Mouse (Mus musculus) limb, embryonic 12.5 days (tissue): ENCODE results near the gene Cacna1h. TPM values are rescaled to one million over a fixed set of nuclear protein-coding genes. Genes with fewer than 3 reads are reported as not detected.

Source experiments
- ATAC-seq: fragments of 200-750 bp; cut with Nextera tagmentation; 2 replicates; pipeline ENCODE4 v1.8.0; 2017; ENCODE audit warnings: low read depth, moderate TSS enrichment; ENCODE audit not compliant: insufficient number of reproducible peaks, insufficient read depth, low FRiP score, low TSS enrichment
- H3K27ac ChIP-seq: fragments of 300-500 bp; sonication (generic); 2 replicates; pipeline ENCODE4 v1.5.1; 2016; ENCODE audit warnings: mild to moderate bottlenecking, moderate library complexity
- H3K27me3 ChIP-seq: fragments of 300-500 bp; sonication (generic); 2 replicates; pipeline ENCODE4 v1.6.1; 2016; ENCODE audit warnings: mild to moderate bottlenecking, moderate library complexity
- H3K36me3 ChIP-seq: fragments of 300-500 bp; sonication (generic); 2 replicates; pipeline ENCODE4 v1.6.1; 2016; ENCODE audit warnings: mild to moderate bottlenecking, moderate library complexity
- H3K4me1 ChIP-seq: fragments of 300-500 bp; sonication (generic); replicated peaks from 2 replicates; pipeline ENCODE4 v1.6.1; 2016
- H3K4me2 ChIP-seq: fragments of 300-500 bp; sonication (generic); 2 replicates; pipeline ENCODE4 v1.6.1; 2016; ENCODE audit warnings: mild to moderate bottlenecking, moderate library complexity
- H3K4me3 ChIP-seq: fragments of 300-500 bp; sonication (generic); replicated peaks from 2 replicates; pipeline ENCODE4 v1.5.1; 2016; ENCODE audit warnings: mild to moderate bottlenecking
- H3K9ac ChIP-seq: fragments of 300-500 bp; sonication (generic); replicated peaks from 2 replicates; pipeline ENCODE4 v1.6.1; 2016; ENCODE audit warnings: mild to moderate bottlenecking, moderate library complexity
- H3K9me3 ChIP-seq: fragments of 300-500 bp; sonication (generic); 2 replicates; pipeline ENCODE4 v1.6.1; 2016; ENCODE audit warnings: mild to moderate bottlenecking, moderate library complexity
- WGBS: fragments of 180-500 bp; shearing (Covaris S2); methylation state at CpG from one replicate; pipeline ENCODE4 v1.1.7; 2016; 5-methylcytosine and 5-hydroxymethylcytosine counted together
- polyA plus RNA-seq: library from polyadenylated mRNA; unstranded; fragments of >200 nt; fragmentation: Nextera tagmentation; extraction: Ambion mirVana; gene quantifications from 2 replicates; pipeline ENCODE4 v1.2.1, GENCODE M21; 2016

Gene Cacna1h
- 10.1 and 11.6 TPM in 2 replicates for polyA plus RNA-seq

GRCm38 (mm10) chr17:25433617-25434606 lies at the start of gene Cacna1h:
Gene Cacna1h, minus strand, starts transcription at chr17:25433783.
- peak within 1 kb of the TSS; percentile 86 for H3K9ac ChIP-seq
- H3K9me3 ChIP-seq, result no peaks in the 10 kb centered on the region
- WGBS, result under 1% methylated on average over 90 of the region's 103 CpGs
- peaks cover 58% of the 10 kb centered on the region for H3K4me1 ChIP-seq
- H3K27me3 ChIP-seq, result peaks cover 36% of the 10 kb centered on the region
- H3K27ac ChIP-seq, result peak within 1 kb of the TSS; percentile 96
- peak; percentile 92 for ATAC-seq
- peak within 1 kb of the TSS; percentile 93 for H3K4me2 ChIP-seq
- peaks cover 9% of the 10 kb centered on the region; the same call in 1 of the 2 replicates for H3K36me3 ChIP-seq
- H3K4me3 ChIP-seq, result peak within 1 kb of the TSS; percentile 86

- ATAC-seq, result no peak
- peaks cover 56% of the 10 kb centered on the region for H3K27me3 ChIP-seq
- H3K27ac ChIP-seq, result no peak overlapping the region
- no peak overlapping the region for H3K4me2 ChIP-seq
- no peak overlapping the region for H3K4me3 ChIP-seq
- no peaks in the 10 kb centered on the region for H3K9me3 ChIP-seq
- peaks cover 4% of the 10 kb centered on the region; the same call in 1 of the 2 replicates for H3K4me1 ChIP-seq
- WGBS, result 81% methylated on average over 6 of the region's 6 CpGs
- H3K36me3 ChIP-seq, result no peaks in the 10 kb centered on the region
- H3K9ac ChIP-seq, result no peak overlapping the region
Measured at GRCm38 (mm10) chr17:25482092-25482491, 48.5 kb upstream of the Cacna1h start.

GRCm38 (mm10) chr17:25480820-25481219 lies 47.2 kb upstream of the Cacna1h start:
- Histone ChIP-seq H3K9me3 (no peaks in the 10 kb centered on the region), H3K27me3 (peaks cover 64% of the 10 kb centered on the region), H3K4me1 (peaks cover 7% of the 10 kb centered on the region; the same call in 1 of the 2 replicates), H3K4me2 (no peak overlapping the region), H3K4me3 (no peak overlapping the region), H3K9ac (no peak overlapping the region), H3K36me3 (no peaks in the 10 kb centered on the region), H3K27ac (no peak overlapping the region)
- WGBS, result 65% methylated on average over 4 of the region's 4 CpGs
- no peak for ATAC-seq

- Histone ChIP-seq H3K36me3 (no peaks in the 10 kb centered on the region), H3K27me3 (peaks cover 66% of the 10 kb centered on the region), H3K9ac (no peak overlapping the region), H3K27ac (no peak overlapping the region), H3K4me1 (peaks cover 7% of the 10 kb centered on the region; the same call in 1 of the 2 replicates), H3K4me2 (no peak overlapping the region), H3K4me3 (no peak overlapping the region), H3K9me3 (no peaks in the 10 kb centered on the region)
- 62% methylated on average over 8 of the region's 8 CpGs for WGBS
- ATAC-seq, result no peak
Measured at GRCm38 (mm10) chr17:25480152-25480551, 46.6 kb upstream of the Cacna1h start.

GRCm38 (mm10) chr17:25475946-25476744 lies 42.6 kb upstream of the Cacna1h start:
- Histone ChIP-seq H3K4me1 (peaks cover 10% of the 10 kb centered on the region), H3K27ac (no peak overlapping the region), H3K36me3 (no peaks in the 10 kb centered on the region), H3K4me2 (no peak overlapping the region), H3K9me3 (no peaks in the 10 kb centered on the region), H3K9ac (0 out of 2 replicates have a peak overlapping the region, but pooled peaks have one; percentile 14), H3K27me3 (peaks cover 80% of the 10 kb centered on the region), H3K4me3 (no peak overlapping the region)
- WGBS, result 40% methylated on average over 19 of the region's 19 CpGs
- ATAC-seq, result no peak

GRCm38 (mm10) chr17:25474330-25475077 lies 40.9 kb upstream of the Cacna1h start:
- Histone ChIP-seq H3K36me3 (no peaks in the 10 kb centered on the region), H3K9me3 (no peaks in the 10 kb centered on the region), H3K9ac (peak overlapping the region; percentile 50; the same call in 1 of the 2 replicates), H3K4me1 (peaks cover 10% of the 10 kb centered on the region), H3K27ac (no peak overlapping the region), H3K4me3 (peak overlapping the region; percentile 38), H3K4me2 (peak overlapping the region; percentile 75), H3K27me3 (peaks cover 68% of the 10 kb centered on the region)
- WGBS, result 2% methylated on average over 38 of the region's 38 CpGs
- peak; percentile 48 for ATAC-seq

GRCm38 (mm10) chr17:25472044-25472443 lies 38.5 kb upstream of the Cacna1h start:
- H3K27ac ChIP-seq, result no peak overlapping the region
- H3K4me1 ChIP-seq, result peaks cover 10% of the 10 kb centered on the region
- H3K27me3 ChIP-seq, result peaks cover 67% of the 10 kb centered on the region
- WGBS, result 48% methylated on average over 14 of the region's 14 CpGs
- H3K36me3 ChIP-seq, result no peaks in the 10 kb centered on the region
- H3K4me3 ChIP-seq, result no peak overlapping the region
- ATAC-seq, result no peak
- H3K9ac ChIP-seq, result no peak overlapping the region
- H3K9me3 ChIP-seq, result no peaks in the 10 kb centered on the region
- H3K4me2 ChIP-seq, result no peak overlapping the region

- WGBS, result 41% methylated on average over 8 of the region's 8 CpGs
- ATAC-seq, result no peak
Measured at GRCm38 (mm10) chr17:25471418-25471817, 37.8 kb upstream of the Cacna1h start.

GRCm38 (mm10) chr17:25469798-25470197 lies 36.2 kb upstream of the Cacna1h start:
- Histone ChIP-seq H3K9me3 (no peaks in the 10 kb centered on the region), H3K4me1 (peaks cover 7% of the 10 kb centered on the region; the same call in 1 of the 2 replicates), H3K4me3 (no peak overlapping the region), H3K27me3 (peaks cover 49% of the 10 kb centered on the region), H3K27ac (no peak overlapping the region), H3K36me3 (no peaks in the 10 kb centered on the region), H3K9ac (no peak overlapping the region), H3K4me2 (no peak overlapping the region)
- WGBS, result 35% methylated on average over 8 of the region's 8 CpGs
- ATAC-seq, result peak; percentile 17; the same call in 1 of the 2 replicates

More at GRCm38 (mm10) chr17:25471418-25471817, 37.8 kb upstream of the Cacna1h start:
- Histone ChIP-seq H3K4me2 (no peak overlapping the region), H3K27me3 (peaks cover 60% of the 10 kb centered on the region), H3K9me3 (no peaks in the 10 kb centered on the region), H3K36me3 (no peaks in the 10 kb centered on the region), H3K27ac (no peak overlapping the region), H3K4me1 (peaks cover 10% of the 10 kb centered on the region), H3K9ac (no peak overlapping the region), H3K4me3 (no peak overlapping the region)

GRCm38 (mm10) chr17:25468301-25468700 lies 34.7 kb upstream of the Cacna1h start:
- Histone ChIP-seq H3K36me3 (no peaks in the 10 kb centered on the region), H3K27ac (no peak overlapping the region), H3K9ac (no peak overlapping the region), H3K9me3 (no peaks in the 10 kb centered on the region), H3K4me3 (no peak overlapping the region), H3K4me2 (no peak overlapping the region), H3K27me3 (peaks cover 34% of the 10 kb centered on the region), H3K4me1 (peaks cover 5% of the 10 kb centered on the region)
- no peak for ATAC-seq
- WGBS, result 64% methylated on average over 6 of the region's 6 CpGs
